Mouse (Mus musculus): Measurements from ENCODE around the gene Bpifb6.
A peak's percentile ranks its signal among the peaks of the same experiment; 100 is the strongest.

- TF ChIP-seq POLR2A (IDR thresholded peaks at IDR 0.05; ENCODE audit: control insufficient read depth, low read depth, low read length) (no peak), CTCF (IDR thresholded peaks at IDR 0.05; ENCODE audit: control insufficient read depth, insufficient read depth, insufficient replicate concordance, low read depth, low read length) (peak; percentile 23)
Observed at GRCm38 (mm10) chr2:153851030-153851360, 49.2 kb upstream of the Bpifb6 start.

Measured in testis, adult 2 months (tissue).